Mouse (Mus musculus) left cerebral cortex, postnatal 14 days (tissue): ENCODE results near the gene Mical2. TPM values are rescaled to one million over a fixed set of nuclear protein-coding genes. Genes with fewer than 3 reads are reported as not detected.

Experiments
- DNase-seq, 2 experiments: peaks; one replicate each; pipeline ENCODE4 v3.0.0; 2021 to 2022; ENCODE audit warnings: low spot score in 2 of 2, mixed read lengths in 1 of 2
- intact Hi-C: fragments of 180-260 bp; cut with DNase I; formaldehyde crosslinking; loops from one replicate; pipeline ENCODE4 v1.15.1; 2025
- long read RNA-seq, 2 experiments: library from polyadenylated mRNA; stranded (forward); transcript quantifications; one replicate each; pipeline ENCODE4 v2.0.0; 2021
- total RNA-seq, 2 experiments: library from RNA; stranded (reverse); gene quantifications; 2 replicates each; pipeline ENCODE4 v1.2.3; 2021

Gene Mical2
- 100 to 1,000 TPM; 497 to 557 TPM for total RNA-seq
- long read RNA-seq, experiment 1, full-length matches to known transcripts, result 1 of 177 reads
- long read RNA-seq, experiment 1, partial matches to known transcripts, result 30 of 177 reads
- long read RNA-seq, experiment 1, other reads (novel, unspliced or antisense), result 146 of 177 reads
- long read RNA-seq, experiment 2, partial matches to known transcripts, result 29 of 155 reads
- long read RNA-seq, experiment 2, other reads (novel, unspliced or antisense), result 124 of 155 reads

- peak; percentile 92 for DNase-seq
- intact Hi-C loops, result loop anchor here (5.0 kb wide), 2 partner anchors 43 to 112 kb away; no protein-coding TSS in a partner anchor
Measured at GRCm38 (mm10) chr7:112225615-112226262, at the start of gene Mical2. Mical2 (plus strand) TSS chr7:112225856.

GRCm38 (mm10) chr7:112176627-112177026 is 49.0 kb upstream of the Mical2 start:
- DNase-seq, result no peak
- intact Hi-C loops, result no loop called here

GRCm38 (mm10) chr7:112180235-112180705 is 45.4 kb upstream of the Mical2 start:
- intact Hi-C loops, result loop anchor here (2.0 to 5.0 kb wide), 4 partner anchors 47 to 157 kb away; partner anchors contain the start of gene Mical2
- DNase-seq, result peak; percentile 89 to 92

DNA sequence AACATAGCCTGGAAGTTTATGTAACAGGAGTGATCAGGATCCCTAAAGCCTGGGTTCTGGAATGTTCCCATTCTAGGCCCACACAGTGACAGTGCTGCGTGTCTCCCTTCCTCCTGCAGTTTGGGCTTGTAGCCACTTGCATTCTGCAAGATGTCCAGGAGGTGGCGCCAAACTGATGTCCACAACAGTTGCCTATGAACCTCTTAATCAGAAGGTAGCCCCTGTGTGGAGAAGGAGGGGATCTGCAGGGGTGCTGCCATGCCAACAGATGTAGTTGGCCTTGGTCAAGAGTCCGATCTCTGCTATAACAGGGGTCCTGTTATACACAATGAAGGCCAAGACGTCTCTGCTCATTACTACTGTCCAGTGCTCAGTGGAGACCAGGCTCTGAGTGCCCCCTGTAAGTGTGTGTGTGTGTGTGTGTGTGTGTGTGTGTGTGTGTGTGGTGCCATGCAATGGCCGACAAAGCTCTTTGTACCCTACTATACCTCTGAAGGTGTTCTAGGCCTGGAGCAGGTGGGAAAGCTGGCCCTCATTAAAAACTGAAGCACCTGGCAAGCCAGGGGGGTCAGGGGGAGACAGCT is 42.3 kb upstream of the Mical2 start:
- peak; percentile 96 to 98 for DNase-seq
- intact Hi-C loops, result loop anchor here (2.0 to 5.0 kb wide), 4 partner anchors 44 to 185 kb away; partner anchors contain the start of gene Mical2

DNA sequence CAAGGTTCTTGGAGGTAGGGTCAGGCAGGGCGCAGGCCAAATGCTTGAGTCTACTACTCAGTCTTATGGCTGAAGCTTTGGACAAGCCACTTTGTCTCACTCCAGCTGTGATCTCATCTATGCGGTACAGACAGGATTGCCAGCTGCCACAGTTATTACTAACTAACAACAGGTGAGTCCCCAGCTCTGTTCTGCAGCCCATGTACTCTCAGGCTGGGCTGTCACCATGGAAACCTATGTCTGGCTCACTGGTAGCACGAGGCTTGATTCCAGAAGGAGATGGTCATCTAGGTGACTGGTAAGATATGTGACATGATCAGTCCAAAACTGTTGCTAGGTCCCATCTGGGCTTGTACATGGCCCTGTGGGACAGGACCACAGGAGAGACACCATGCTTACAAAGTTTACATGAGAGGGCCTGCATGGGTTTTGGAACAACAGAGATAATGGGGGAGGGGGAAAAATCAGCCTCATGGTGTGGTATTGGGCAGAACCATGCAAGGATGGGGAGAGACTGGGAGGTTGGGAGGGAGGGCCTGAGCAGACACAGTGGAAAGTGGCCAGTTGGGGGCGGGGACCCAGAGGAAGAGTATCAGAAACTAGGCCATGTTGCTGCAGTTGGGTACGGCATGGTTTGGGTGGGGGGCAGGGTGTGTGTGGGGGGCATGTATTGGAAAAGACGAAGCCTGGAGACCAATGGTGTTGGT is 41.0 kb upstream of the Mical2 start:
- intact Hi-C loops, result loop anchor here (5.0 kb wide), 3 partner anchors 43 to 153 kb away; partner anchors contain the start of gene Mical2
- DNase-seq, result no peak

DNA sequence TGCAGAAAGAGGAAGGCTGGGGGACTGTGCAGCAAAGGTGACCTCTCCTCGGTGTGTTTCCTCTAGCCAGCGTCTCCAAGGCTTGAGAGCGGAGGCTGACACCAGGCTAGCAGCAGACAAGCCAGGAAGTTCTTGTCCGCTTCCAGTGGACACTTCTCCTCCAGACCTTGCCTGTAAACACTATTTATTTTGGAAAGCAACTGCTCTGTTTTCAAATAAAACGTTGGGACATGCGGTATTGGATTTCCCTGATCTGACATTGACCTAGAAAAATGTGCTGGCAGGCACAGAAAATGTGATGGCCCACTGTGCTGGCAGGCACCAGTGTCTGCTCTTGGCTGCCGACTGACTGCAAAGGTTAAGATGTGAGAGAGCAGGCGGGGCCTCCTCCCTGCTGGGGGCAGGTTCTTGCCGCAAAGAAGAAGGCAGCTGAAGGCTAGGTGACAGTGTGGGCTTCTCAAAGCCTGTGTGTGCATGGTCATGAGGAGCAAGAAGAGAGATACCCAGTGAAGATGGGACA is 40.4 kb upstream of the Mical2 start:
- intact Hi-C loops, result no loop called here
- DNase-seq, result no peak

GRCm38 (mm10) chr7:112186871-112187270 is 38.8 kb upstream of the Mical2 start:
- intact Hi-C loops, result no loop called here

DNA sequence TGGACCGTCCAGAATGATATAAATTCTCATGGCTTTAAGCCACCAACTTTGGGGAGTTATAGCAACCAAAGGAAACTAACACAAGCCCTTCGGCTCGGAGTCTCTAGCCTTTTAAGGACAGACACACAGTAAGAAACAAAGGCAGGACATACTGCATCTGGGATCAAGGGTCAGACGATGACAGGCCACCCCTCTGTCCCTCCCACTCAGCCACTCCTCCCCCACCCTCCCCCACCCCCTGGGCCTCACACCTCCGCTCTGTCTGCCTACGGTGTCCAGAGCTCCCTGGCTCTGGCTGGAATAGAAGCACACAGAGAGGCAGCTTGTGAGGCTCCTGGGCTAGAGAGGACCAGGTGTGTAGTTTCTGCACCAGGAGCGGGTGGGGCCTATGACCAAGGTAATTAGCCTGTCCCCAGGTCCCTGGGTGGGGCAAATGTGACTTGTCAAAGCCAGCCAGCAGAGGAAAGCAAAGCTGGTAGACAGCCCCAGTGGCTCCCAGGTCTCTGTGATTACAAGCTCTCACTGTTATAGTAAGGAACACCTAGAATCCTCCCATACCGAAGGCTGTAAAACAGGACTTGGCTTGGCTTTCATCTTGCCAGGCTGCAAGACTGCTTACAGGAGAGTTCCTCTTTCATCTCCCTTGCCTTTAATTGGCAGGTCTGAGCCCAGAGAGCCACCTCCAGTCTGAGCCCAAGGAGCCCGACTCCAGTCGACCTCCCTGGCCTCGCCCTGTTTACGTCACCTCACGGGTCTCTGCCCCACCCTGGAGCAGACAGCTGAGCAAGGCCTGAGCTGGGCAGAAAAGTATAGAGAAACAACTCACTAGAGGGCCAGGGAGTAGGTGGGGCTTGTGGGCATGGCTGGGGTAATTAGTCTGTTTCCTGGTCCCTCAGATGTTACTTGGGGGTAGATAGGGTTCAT is 37.9 kb upstream of the Mical2 start:
- intact Hi-C loops, result no loop called here
- DNase-seq, result no peak

More at GRCm38 (mm10) chr7:112186871-112187270, 38.8 kb upstream of the Mical2 start:
- DNase-seq, result no peak

- DNase-seq, result peak; percentile 49 to 59
- intact Hi-C loops, result no loop called here
Measured at GRCm38 (mm10) chr7:112192237-112192636, 33.4 kb upstream of the Mical2 start.

GRCm38 (mm10) chr7:112192778-112193177 is 32.9 kb upstream of the Mical2 start:
- intact Hi-C loops, result no loop called here

DNA sequence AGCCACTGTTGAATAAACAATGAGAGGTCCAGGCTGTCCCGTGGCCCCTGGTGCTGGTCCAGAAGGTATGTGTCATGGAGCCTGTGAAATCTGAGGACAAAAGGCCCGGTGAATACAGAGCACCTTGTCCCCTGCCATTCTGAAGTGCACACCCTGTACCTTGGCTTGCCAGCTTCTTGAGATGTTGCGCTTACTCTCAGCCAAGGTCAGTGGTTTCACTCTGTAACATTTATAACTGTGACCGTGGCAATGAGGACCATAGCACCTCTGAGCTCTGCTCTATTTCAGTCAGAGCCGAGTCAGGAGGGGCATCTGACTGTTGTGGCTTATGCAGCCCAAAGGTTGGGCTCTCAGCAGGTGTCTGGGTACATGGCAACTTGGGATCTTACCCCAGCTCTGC is 31.4 kb upstream of the Mical2 start:
- no peak for DNase-seq
- intact Hi-C loops, result no loop called here

More at GRCm38 (mm10) chr7:112192778-112193177, 32.9 kb upstream of the Mical2 start:
- DNase-seq, result no peak

DNA sequence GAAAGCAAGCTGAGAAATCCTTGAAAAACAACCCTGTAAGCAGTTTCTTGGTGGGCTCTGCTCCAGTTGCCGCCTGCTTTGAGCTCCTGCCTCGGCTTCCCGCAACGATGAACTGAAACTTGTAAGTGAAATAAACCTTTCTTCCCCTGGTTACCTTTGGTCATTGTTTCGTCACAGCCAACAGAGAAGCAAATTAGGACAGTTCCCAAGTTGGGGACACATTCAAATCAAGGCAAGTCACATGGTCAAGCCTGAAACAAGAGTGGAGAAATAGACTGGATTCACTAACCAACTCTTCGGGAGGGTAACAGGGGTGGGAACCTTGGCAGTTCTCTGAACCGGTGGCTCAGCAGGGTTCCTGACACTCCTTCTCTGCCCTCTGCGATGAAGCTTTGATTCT is 28.2 kb upstream of the Mical2 start:
- intact Hi-C loops, result no loop called here
- DNase-seq, result no peak

GRCm38 (mm10) chr7:112199343-112199742 is 26.3 kb upstream of the Mical2 start:
- intact Hi-C loops, result no loop called here
- peak; percentile 53 to 72 for DNase-seq

DNA sequence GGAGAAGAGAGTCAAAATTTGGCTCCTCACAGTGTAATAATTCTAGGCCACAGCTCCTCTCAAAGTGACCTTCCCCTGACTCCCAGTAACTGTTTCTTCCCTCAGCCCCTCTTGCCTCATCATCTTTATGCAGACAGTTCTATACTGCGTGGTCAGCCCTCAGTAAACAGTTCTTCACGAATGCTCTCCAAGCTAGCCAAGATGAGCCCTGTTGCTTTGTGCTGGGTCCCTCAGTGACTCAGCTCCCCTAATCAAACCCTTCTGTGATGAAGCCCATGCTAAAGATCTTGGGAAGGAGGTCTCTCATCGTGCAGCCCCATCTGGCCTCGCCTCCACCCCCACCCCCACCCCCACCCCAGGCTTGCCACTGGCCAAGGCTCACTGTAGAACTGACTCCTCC is 24.9 kb upstream of the Mical2 start:
- intact Hi-C loops, result no loop called here
- no peak for DNase-seq

- no peak for DNase-seq
- intact Hi-C loops, result no loop called here
Measured at GRCm38 (mm10) chr7:112202194-112202593, 23.5 kb upstream of the Mical2 start.

DNA sequence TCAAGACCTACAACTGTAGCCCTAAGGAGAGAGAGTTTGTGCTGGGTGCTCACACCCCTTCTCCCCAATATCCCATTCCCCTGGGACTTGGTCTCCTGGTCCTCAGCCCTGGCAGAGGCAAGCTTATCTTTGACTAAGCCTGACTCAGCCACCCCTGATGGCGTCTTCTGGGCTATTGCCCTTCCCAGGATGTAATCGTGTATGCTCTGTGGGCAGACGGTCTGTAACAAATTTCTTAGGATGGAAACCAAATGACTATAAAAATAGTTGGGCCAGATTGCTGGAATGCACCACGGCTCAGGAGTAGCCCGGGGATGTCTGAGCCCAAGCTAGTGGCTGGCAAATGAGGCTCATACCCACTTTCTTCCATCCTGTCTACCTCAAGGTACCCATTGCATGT is 22.8 kb upstream of the Mical2 start:
- peak; percentile 50 to 54 for DNase-seq
- intact Hi-C loops, result no loop called here

- intact Hi-C loops, result no loop called here
- DNase-seq, result no peak
Measured at GRCm38 (mm10) chr7:112203937-112204336, 21.7 kb upstream of the Mical2 start.

DNA sequence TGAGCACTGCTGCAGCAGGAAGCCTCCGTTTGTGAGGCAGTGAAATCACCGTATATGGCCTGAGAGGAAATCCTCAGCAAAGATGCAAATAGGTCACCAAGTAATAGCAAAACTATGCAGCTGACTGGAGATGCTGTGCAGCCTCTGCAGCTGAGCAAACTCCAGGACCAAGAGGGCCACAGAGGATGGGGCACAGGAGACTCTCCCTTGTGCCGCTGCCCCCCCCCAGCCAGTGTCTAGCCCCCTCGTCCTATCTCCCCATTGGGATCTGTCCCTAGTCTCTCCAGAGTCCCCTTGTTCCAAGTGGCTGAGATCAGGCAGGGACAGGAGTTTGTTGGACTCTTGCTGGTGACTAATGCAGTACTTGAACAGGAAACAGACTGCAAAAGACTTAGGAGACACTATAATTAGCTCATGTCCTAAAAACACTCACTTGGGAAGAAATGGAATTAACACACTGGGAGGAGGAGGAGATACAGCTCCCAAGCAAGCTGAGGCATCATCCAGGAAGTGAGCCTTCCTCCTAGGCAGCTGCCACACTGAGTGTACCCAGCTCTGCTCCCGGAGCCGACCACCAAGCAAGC is 21.2 kb upstream of the Mical2 start:
- intact Hi-C loops, result no loop called here
- DNase-seq, result peak; percentile 59 to 63
